Mouse (Mus musculus): ENCODE data around the gene Kif16b. TPM values are rescaled to one million over a fixed set of nuclear protein-coding genes. Genes with fewer than 3 reads are reported as not detected.
A peak's percentile ranks its signal among the peaks of the same experiment; 100 is the strongest.

Kif16b gene
- polyA plus RNA-seq, 1 experiment from 2014 or later, result 10.5 TPM

DNA sequence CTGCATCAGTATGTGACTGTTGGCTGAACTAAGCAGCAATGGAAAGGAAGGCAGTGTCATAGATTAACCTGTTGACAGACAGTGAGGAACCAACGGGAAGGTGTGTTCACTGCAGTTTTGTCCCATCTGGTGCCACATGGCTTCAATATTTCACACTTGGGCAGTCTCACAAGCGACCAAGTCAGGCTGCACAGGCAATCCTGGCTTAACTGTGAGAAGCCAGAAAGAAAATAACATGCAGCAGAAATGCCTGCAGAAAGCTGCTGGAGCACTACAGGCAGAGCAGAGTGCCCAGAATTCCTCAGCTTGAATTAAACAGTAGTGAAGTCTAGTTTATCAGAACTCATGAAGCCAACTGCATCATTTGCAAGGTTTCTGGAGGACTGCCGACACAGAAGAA, 192.0 kb downstream of the Kif16b start:
- H3K36me3 ChIP-seq (ENCODE audit: control insufficient read depth, insufficient read depth, low read length), result no peaks in the 10 kb centered on the region
- no peaks in the 10 kb centered on the region for H3K4me1 ChIP-seq (replicated peaks; ENCODE audit: control insufficient read depth, insufficient read depth, low read length)
- H3K4me3 ChIP-seq (ENCODE audit: low read length), result no peak overlapping the region
- 57% methylated on average over 3 of the region's 3 CpGs for WGBS
- H3K27me3 ChIP-seq (ENCODE audit: control insufficient read depth, insufficient read depth, low read depth, low read length), result no peaks in the 10 kb centered on the region
- H3K4me2 ChIP-seq (ENCODE audit: low read depth, low read length), result no peak overlapping the region
- H3K27ac ChIP-seq (ENCODE audit: low read length), result no peak overlapping the region
- H3K9me3 ChIP-seq (ENCODE audit: control insufficient read depth, low read length), result no peaks in the 10 kb centered on the region
- ATAC-seq (ENCODE audit: low read depth), result no peak
- no peak overlapping the region for H3K9ac ChIP-seq (ENCODE audit: low read length)

DNA sequence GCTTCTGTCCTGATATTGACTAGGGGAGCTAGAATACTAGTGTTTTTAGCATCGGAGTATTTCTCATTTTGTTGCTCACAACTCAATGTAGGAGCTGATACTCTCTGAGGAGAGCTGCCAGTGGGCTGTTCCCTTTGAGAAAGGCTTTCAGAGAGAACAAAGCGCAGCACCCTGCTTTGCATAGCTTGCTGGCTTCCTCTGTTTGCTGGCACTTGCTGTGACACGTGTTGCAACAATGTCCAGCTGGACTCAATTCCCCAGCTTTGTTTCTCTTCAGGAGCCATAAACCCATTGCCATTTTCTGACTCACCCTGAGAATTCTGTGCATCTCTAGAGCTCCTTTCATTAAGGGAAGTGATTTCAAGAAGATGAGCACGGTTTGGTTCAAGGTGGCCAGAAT, 200.6 kb downstream of the Kif16b start:
- no peak overlapping the region for H3K4me3 ChIP-seq (ENCODE audit: low read length)
- ATAC-seq (ENCODE audit: low read depth), result peak; percentile 53
- H3K27me3 ChIP-seq (ENCODE audit: control insufficient read depth, insufficient read depth, low read depth, low read length), result no peaks in the 10 kb centered on the region
- no peaks in the 10 kb centered on the region for H3K36me3 ChIP-seq (ENCODE audit: control insufficient read depth, insufficient read depth, low read length)
- 57% methylated on average over 4 of the region's 4 CpGs for WGBS
- peaks cover 20% of the 10 kb centered on the region for H3K4me1 ChIP-seq (replicated peaks; ENCODE audit: control insufficient read depth, insufficient read depth, low read length)
- H3K4me2 ChIP-seq (ENCODE audit: low read depth, low read length), result no peak overlapping the region
- H3K27ac ChIP-seq (ENCODE audit: low read length), result no peak overlapping the region
- no peak overlapping the region for H3K9ac ChIP-seq (ENCODE audit: low read length)
- H3K9me3 ChIP-seq (ENCODE audit: control insufficient read depth, low read length), result no peaks in the 10 kb centered on the region

DNA sequence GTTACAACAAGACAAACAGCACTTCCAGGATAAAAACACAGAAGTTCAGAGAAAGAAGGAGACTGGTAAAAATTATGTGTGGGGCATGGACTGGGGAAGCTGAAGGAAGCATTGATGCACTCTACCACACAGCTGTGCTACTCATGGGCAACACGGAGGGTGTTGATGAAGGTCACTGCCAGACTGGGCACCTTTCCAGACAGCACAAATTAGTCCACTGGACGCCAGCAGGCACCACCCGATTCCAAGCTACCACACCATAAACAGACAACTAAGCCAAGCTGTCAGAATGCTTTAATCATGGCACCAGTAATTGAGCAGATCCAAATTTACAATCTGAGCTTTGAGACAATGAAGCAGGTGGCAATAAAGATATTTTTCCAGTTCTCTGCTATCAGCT, 202.7 kb downstream of the Kif16b start:
- H3K27me3 ChIP-seq (ENCODE audit: control insufficient read depth, insufficient read depth, low read depth, low read length), result no peaks in the 10 kb centered on the region
- peaks cover 20% of the 10 kb centered on the region for H3K4me1 ChIP-seq (replicated peaks; ENCODE audit: control insufficient read depth, insufficient read depth, low read length)
- no peak overlapping the region for H3K4me3 ChIP-seq (ENCODE audit: low read length)
- no peak overlapping the region for H3K9ac ChIP-seq (ENCODE audit: low read length)
- ATAC-seq (ENCODE audit: low read depth), result peak; percentile 69; the same call in 1 of the 2 replicates
- peak overlapping the region; percentile 44 for H3K27ac ChIP-seq (ENCODE audit: low read length)
- H3K36me3 ChIP-seq (ENCODE audit: control insufficient read depth, insufficient read depth, low read length), result no peaks in the 10 kb centered on the region
- H3K4me2 ChIP-seq (ENCODE audit: low read depth, low read length), result no peak overlapping the region
- H3K9me3 ChIP-seq (ENCODE audit: control insufficient read depth, low read length), result no peaks in the 10 kb centered on the region
- WGBS, result 39% methylated on average over 3 of the region's 3 CpGs

DNA sequence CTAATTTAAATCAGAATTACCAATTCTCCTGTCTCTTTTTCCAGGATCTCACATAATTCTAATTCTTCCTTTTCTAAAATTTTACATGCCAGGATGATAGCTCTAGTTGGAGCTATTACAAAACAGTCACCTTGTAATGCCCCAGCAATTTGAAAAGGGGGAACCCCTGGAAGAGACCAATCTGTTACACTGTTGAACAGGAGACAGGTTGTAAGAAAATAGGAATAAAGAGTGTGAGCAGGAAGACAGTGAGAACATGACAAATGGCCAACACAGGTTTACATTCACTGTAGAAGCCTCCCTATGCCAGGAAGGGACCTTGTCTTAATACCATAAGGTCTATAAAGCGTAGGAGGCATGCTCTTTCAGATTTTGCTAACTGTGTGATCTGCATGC, 206.4 kb downstream of the Kif16b start:
- H3K4me1 ChIP-seq (replicated peaks; ENCODE audit: control insufficient read depth, insufficient read depth, low read length), result peaks cover 13% of the 10 kb centered on the region
- no peak for ATAC-seq (ENCODE audit: low read depth)
- H3K4me3 ChIP-seq (ENCODE audit: low read length), result no peak overlapping the region
- 83% methylated on average over 1 of the region's 1 CpGs for WGBS
- H3K9me3 ChIP-seq (ENCODE audit: control insufficient read depth, low read length), result no peaks in the 10 kb centered on the region
- H3K27me3 ChIP-seq (ENCODE audit: control insufficient read depth, insufficient read depth, low read depth, low read length), result no peaks in the 10 kb centered on the region
- no peak overlapping the region for H3K4me2 ChIP-seq (ENCODE audit: low read depth, low read length)
- H3K9ac ChIP-seq (ENCODE audit: low read length), result no peak overlapping the region
- H3K27ac ChIP-seq (ENCODE audit: low read length), result no peak overlapping the region
- H3K36me3 ChIP-seq (ENCODE audit: control insufficient read depth, insufficient read depth, low read length), result no peaks in the 10 kb centered on the region

DNA sequence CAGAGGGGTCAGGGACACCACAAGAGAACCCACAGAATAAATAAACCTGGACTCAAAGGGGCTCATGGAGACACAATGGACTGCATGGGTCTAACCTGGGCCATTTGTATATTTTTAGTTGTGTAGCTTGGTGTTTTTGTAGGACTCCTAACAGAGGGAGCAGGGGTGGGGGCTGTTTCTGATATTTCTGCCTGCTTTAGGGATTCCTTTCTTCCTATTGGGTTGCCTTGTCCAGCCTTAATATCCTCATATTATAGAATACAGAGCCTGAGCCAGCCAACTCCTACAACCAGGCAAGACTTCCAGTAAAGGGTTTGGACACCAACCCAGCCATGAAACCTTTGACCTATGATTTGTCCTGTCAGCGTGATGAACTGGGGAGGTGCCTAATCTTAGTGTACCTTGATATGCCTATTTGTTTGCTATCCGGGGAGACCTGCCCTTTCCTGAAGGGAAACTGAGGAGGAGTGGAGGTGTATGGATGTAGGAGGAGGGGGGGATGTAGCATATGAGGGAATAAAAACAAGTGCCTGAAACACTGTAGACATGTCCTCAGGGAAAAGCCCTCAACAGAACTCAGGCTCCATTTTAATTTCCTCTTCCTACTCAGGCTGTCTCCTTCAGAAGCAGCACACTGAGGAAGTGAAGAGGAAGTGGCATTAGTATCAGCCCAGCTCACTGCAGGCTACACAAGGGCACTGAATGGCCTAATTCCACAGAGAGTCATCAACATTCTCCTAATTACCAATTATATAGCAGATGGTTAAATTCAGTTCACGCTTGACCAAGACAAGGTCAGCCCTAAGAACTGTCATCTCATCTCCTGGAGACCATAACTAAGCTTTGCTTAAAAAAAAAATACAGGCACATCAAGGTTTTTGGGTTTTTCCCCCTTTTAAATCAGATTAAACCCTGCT, 207.1 kb downstream of the Kif16b start:
- Histone ChIP-seq H3K4me1 (replicated peaks; ENCODE audit: control insufficient read depth, insufficient read depth, low read length) (peaks cover 11% of the 10 kb centered on the region), H3K27me3 (ENCODE audit: control insufficient read depth, insufficient read depth, low read depth, low read length) (no peaks in the 10 kb centered on the region), H3K4me2 (ENCODE audit: low read depth, low read length) (no peak overlapping the region), H3K9me3 (ENCODE audit: control insufficient read depth, low read length) (no peaks in the 10 kb centered on the region), H3K36me3 (ENCODE audit: control insufficient read depth, insufficient read depth, low read length) (no peaks in the 10 kb centered on the region), H3K9ac (ENCODE audit: low read length) (no peak overlapping the region), H3K4me3 (ENCODE audit: low read length) (no peak overlapping the region), H3K27ac (ENCODE audit: low read length) (no peak overlapping the region)
- ATAC-seq (ENCODE audit: low read depth), result no peak
- 75% methylated on average over 3 of the region's 3 CpGs for WGBS

DNA sequence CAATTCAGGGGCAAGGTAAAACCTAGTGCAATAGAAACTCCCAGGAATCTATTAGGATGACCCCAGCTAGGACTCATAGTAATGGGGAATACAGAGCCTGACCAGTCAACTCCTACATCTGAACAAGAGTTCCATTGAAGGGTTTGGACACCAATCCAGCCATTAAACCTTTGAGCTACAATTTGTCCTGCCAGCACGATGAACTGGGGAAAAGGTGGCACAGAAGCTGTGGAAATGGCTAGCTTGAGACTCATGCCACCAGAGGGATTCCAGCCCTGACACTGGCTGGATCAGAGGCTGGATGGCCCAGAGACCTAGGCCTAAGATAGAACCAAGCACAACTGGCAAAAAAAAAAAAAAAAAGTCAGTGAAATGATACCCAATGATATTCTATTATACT, 207.9 kb downstream of the Kif16b start:
- H3K4me2 ChIP-seq (ENCODE audit: low read depth, low read length), result no peak overlapping the region
- no peak for ATAC-seq (ENCODE audit: low read depth)
- H3K4me1 ChIP-seq (replicated peaks; ENCODE audit: control insufficient read depth, insufficient read depth, low read length), result peaks cover 6% of the 10 kb centered on the region
- H3K27me3 ChIP-seq (ENCODE audit: control insufficient read depth, insufficient read depth, low read depth, low read length), result no peaks in the 10 kb centered on the region
- H3K9ac ChIP-seq (ENCODE audit: low read length), result no peak overlapping the region
- H3K27ac ChIP-seq (ENCODE audit: low read length), result no peak overlapping the region
- H3K36me3 ChIP-seq (ENCODE audit: control insufficient read depth, insufficient read depth, low read length), result no peaks in the 10 kb centered on the region
- no peak overlapping the region for H3K4me3 ChIP-seq (ENCODE audit: low read length)
- H3K9me3 ChIP-seq (ENCODE audit: control insufficient read depth, low read length), result no peaks in the 10 kb centered on the region
- whole genome bisulfite sequencing, result 78% methylated on average over 1 of the region's 1 CpGs

DNA sequence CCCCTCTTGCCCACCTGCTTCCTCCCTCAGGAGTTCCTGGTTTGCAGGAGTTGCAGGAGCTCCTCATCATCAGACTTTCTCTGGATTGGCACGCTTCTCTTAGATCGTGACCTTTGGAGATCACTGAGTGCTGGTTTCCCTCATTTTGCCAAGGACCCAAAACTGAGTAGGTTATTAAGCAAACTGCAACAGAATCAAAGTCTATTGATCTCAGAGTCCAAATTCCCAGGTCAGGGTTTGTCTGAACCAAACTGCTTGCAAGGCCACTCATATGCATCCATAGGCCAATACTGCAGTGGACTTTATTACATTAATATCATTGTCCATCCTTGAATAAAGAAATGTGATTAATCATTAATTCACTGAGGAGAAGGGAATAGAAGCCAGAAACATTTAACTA, 211.8 kb downstream of the Kif16b start:
- Histone ChIP-seq H3K36me3 (ENCODE audit: control insufficient read depth, insufficient read depth, low read length) (no peaks in the 10 kb centered on the region), H3K4me3 (ENCODE audit: low read length) (no peak overlapping the region), H3K27me3 (ENCODE audit: control insufficient read depth, insufficient read depth, low read depth, low read length) (no peaks in the 10 kb centered on the region), H3K4me2 (ENCODE audit: low read depth, low read length) (no peak overlapping the region), H3K9me3 (ENCODE audit: control insufficient read depth, low read length) (no peaks in the 10 kb centered on the region), H3K27ac (ENCODE audit: low read length) (no peak overlapping the region), H3K4me1 (replicated peaks; ENCODE audit: control insufficient read depth, insufficient read depth, low read length) (no peaks in the 10 kb centered on the region), H3K9ac (ENCODE audit: low read length) (no peak overlapping the region)
- 88% methylated on average over 2 of the region's 2 CpGs for WGBS
- ATAC-seq (ENCODE audit: low read depth), result no peak

DNA sequence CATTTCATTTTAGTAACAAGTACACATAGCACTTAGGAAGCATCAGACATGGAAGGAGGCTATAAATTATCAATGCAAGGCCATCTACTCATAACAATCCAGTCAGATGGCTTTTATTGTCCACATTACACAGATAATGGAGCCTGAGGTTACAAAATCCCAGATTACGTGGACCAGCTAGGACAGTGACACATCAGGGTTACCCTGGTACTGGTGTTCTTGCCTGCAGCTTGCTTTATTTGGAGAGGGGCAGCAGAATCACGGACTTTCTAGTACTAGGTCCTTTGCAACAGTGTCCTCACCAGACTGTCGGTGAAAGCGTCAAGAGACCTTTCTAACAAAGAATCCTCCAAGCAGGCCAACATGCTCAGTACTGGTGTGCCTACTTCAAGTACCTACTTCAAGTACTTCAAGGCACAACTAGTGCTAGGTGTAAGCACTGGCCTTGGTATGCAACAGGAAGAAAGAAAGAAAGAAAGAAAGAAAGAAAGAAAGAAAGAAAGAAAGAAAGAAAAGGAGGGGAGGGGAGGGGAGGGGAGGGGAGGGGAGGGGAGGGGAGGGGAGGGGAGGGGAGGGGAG, 213.3 kb downstream of the Kif16b start:
- Histone ChIP-seq H3K27me3 (ENCODE audit: control insufficient read depth, insufficient read depth, low read depth, low read length) (no peaks in the 10 kb centered on the region), H3K4me1 (replicated peaks; ENCODE audit: control insufficient read depth, insufficient read depth, low read length) (0 out of 2 replicates have a peak, but pooled peaks cover 2% of the 10 kb centered on the region), H3K9me3 (ENCODE audit: control insufficient read depth, low read length) (no peaks in the 10 kb centered on the region), H3K4me3 (ENCODE audit: low read length) (no peak overlapping the region), H3K36me3 (ENCODE audit: control insufficient read depth, insufficient read depth, low read length) (no peaks in the 10 kb centered on the region), H3K9ac (ENCODE audit: low read length) (no peak overlapping the region), H3K4me2 (ENCODE audit: low read depth, low read length) (no peak overlapping the region), H3K27ac (ENCODE audit: low read length) (no peak overlapping the region)
- WGBS, result 64% methylated on average over 4 of the region's 4 CpGs
- ATAC-seq (ENCODE audit: low read depth), result peak; percentile 76; the same call in 1 of the 2 replicates

DNA sequence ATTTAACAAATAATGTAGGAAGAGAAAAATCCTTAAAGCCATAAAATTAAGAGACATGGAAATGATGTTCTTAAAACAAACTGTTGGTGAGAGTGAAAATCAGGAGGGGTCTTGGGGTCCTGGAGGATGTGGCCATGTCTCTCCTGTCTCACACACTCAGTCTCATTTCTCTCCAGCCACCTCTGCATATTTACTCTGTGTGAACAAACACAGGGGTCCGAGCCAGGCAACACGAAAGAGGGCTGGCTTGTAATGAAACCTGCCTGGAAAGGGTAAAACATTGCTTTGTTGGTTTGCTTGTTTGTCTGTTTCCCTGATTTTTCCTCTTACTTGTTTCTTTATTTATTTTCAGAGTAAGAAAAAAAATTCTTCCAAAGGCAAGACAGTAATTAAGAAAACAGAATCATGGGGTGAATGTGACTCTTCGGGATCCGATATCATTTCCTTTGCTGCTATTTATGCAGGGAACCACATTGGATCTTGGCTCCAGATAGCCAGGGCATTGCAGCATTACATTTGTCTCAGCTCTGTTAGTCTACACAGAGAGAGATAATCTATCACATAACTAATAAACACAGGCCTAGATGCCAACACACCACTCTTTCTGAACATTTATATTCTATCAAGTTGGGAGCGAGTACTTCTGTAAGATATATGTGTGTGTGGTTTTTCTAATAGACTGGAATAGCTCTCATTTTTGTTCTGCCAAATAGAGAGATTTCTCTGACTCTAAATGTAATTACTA, 218.2 kb downstream of the Kif16b start:
- H3K4me2 ChIP-seq (ENCODE audit: low read depth, low read length), result no peak overlapping the region
- H3K4me3 ChIP-seq (ENCODE audit: low read length), result no peak overlapping the region
- no peak overlapping the region for H3K27ac ChIP-seq (ENCODE audit: low read length)
- H3K9me3 ChIP-seq (ENCODE audit: control insufficient read depth, low read length), result no peaks in the 10 kb centered on the region
- whole genome bisulfite sequencing, result 39% methylated on average over 5 of the region's 5 CpGs
- no peak overlapping the region for H3K9ac ChIP-seq (ENCODE audit: low read length)
- H3K27me3 ChIP-seq (ENCODE audit: control insufficient read depth, insufficient read depth, low read depth, low read length), result no peaks in the 10 kb centered on the region
- peak; percentile 71; the same call in 1 of the 2 replicates for ATAC-seq (ENCODE audit: low read depth)
- no peaks in the 10 kb centered on the region for H3K36me3 ChIP-seq (ENCODE audit: control insufficient read depth, insufficient read depth, low read length)
- H3K4me1 ChIP-seq (replicated peaks; ENCODE audit: control insufficient read depth, insufficient read depth, low read length), result 0 out of 2 replicates have a peak, but pooled peaks cover 2% of the 10 kb centered on the region
